Mouse (Mus musculus) thymus, adult 2 months (tissue): ENCODE measurements around the gene Serpinh1. TPM values are rescaled to one million over a fixed set of nuclear protein-coding genes. Genes with fewer than 3 reads are reported as not detected.

Source experiments
- DNase-seq: peaks from one replicate; pipeline ENCODE4 v3.0.0; 2021
- H3K27ac ChIP-seq: fragments of 200-500 bp; 2 replicates; pipeline ENCODE4 v1.5.1; 2012; ENCODE audit warnings: low read length, control low read depth; ENCODE audit not compliant: control insufficient read depth, insufficient read depth
- H3K27me3 ChIP-seq: fragments of 200-500 bp; 2 replicates; pipeline ENCODE4 v1.6.1; 2012; ENCODE audit warnings: mild to moderate bottlenecking, low read length, moderate library complexity, mixed read lengths; ENCODE audit not compliant: control insufficient read depth, insufficient read depth
- H3K36me3 ChIP-seq: fragments of 200-500 bp; 2 replicates; pipeline ENCODE4 v1.6.1; 2012; ENCODE audit warnings: mild to moderate bottlenecking, low read length, moderate library complexity; ENCODE audit not compliant: control insufficient read depth, insufficient read depth
- H3K4me1 ChIP-seq: fragments of 200-500 bp; replicated peaks from 2 replicates; pipeline ENCODE4 v1.6.1; 2012; ENCODE audit warnings: low read length; ENCODE audit not compliant: control insufficient read depth, insufficient read depth
- H3K4me3 ChIP-seq: fragments of 200-500 bp; 2 replicates; pipeline ENCODE4 v1.5.1; 2012; ENCODE audit warnings: mild to moderate bottlenecking, low read length, control low read depth, moderate library complexity; ENCODE audit not compliant: control insufficient read depth, insufficient read depth
- CTCF ChIP-seq: fragments of 200-500 bp; IDR thresholded peaks from 2 replicates; pipeline ENCODE4 v1.5.1; 2012; ENCODE audit warnings: mild to moderate bottlenecking, control low read depth, low read length, moderate library complexity, borderline replicate concordance; ENCODE audit not compliant: control insufficient read depth, poor library complexity, insufficient read depth; ENCODE audit errors: extremely low read depth
- POLR2A ChIP-seq: fragments of 200-500 bp; IDR thresholded peaks from 2 replicates; pipeline ENCODE4 v1.6.1; 2012; ENCODE audit warnings: mild to moderate bottlenecking, low read length, control low read depth, moderate library complexity; ENCODE audit not compliant: control insufficient read depth, poor library complexity, insufficient read depth; ENCODE audit errors: extremely low read depth
- WGBS: fragments of 180-500 bp; shearing (Covaris S2); methylation state at CpG from one replicate; pipeline ENCODE4 v1.1.7; 2018; 5-methylcytosine and 5-hydroxymethylcytosine counted together
- polyA plus RNA-seq: library from polyadenylated mRNA; depleted of rRNA; stranded (reverse); fragments of >200 nt; gene quantifications from 2 replicates; pipeline ENCODE4 v1.2.3, GENCODE M21; 2012

Gene Serpinh1
- polyA plus RNA-seq, 1 experiment, result 66.1 TPM

DNA sequence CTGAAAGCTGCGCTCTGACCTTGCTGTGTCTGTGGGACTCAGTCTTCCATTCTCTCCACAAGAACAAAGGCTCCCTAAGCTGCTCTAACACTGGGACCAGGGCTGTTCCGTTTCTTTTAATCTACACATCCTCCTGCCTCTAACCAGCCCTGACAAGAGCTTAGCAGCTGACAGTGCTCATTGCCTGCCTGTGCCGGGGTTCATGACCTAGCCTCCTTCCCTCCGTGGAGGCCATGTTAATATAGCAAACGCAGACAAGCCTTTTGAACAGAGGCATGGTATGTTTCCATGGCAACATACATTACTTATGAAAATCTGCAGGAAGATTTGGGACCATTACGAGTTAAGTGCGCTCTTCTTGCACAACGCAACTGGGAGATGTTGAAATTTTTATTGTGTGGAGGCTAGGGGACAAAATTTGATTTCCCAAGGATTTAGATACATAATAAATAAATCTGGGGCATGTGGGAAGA lies 40.3 kb downstream of the Serpinh1 start:
- H3K27ac ChIP-seq, result no peak overlapping the region
- no peak for DNase-seq
- H3K4me1 ChIP-seq, result peaks cover 5% of the 10 kb centered on the region
- WGBS, result 78% methylated on average over 8 of the region's 8 CpGs
- H3K4me3 ChIP-seq, result no peak overlapping the region
- H3K36me3 ChIP-seq, result no peaks in the 10 kb centered on the region
- no peaks in the 10 kb centered on the region for H3K27me3 ChIP-seq
- TF ChIP-seq POLR2A (no peak), CTCF (no peak)

DNA sequence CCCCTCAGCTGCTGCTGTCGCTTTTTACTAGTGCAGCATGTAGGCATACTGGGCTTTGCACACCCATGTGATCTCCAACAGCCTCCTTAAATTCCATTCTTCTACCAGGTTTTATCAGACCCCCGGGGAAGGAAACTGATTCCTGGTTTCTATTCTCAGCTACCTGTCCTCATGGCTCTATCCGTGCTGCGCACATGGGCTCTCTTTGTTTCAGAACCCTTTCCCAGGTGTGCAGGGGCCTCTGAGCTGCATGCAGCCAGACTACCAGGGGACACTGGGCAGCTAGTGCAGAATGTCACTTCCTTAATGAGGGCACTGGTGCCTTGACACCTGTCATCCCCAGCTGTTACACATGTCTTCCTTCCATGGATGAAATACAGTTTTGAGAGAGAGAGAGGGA lies 41.0 kb downstream of the Serpinh1 start:
- no peak for DNase-seq
- Histone ChIP-seq H3K27ac (no peak overlapping the region), H3K36me3 (no peaks in the 10 kb centered on the region), H3K4me1 (peaks cover 3% of the 10 kb centered on the region), H3K27me3 (no peaks in the 10 kb centered on the region), H3K4me3 (no peak overlapping the region)
- no peak for TF ChIP-seq CTCF
- no peak for TF ChIP-seq POLR2A
- WGBS, result 52% methylated on average over 4 of the region's 4 CpGs

DNA sequence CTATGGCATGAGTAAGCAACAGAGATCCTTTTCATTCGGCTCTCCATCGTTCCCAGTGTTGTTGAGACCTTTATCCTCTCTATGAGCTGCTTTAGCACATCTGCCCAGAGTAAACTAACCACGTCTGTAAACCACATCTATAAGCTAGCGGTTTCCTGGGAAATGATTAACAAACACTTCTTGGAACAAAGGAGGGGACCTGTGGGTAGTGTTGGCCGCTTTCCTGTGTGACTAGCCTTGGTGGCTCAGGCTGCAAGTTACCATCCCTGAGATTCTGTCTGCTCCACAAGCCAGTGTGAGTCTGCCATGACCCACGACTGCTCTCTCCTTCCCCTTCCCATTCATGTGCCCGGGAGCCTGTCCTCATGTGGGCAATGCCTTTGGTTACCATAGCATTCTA lies 41.6 kb downstream of the Serpinh1 start:
- DNase-seq, result no peak
- Histone ChIP-seq H3K36me3 (no peaks in the 10 kb centered on the region), H3K27ac (no peak overlapping the region), H3K4me1 (peaks cover 3% of the 10 kb centered on the region), H3K4me3 (no peak overlapping the region), H3K27me3 (no peaks in the 10 kb centered on the region)
- WGBS, result 8% methylated on average over 7 of the region's 7 CpGs
- TF ChIP-seq POLR2A (no peak), CTCF (no peak)

DNA sequence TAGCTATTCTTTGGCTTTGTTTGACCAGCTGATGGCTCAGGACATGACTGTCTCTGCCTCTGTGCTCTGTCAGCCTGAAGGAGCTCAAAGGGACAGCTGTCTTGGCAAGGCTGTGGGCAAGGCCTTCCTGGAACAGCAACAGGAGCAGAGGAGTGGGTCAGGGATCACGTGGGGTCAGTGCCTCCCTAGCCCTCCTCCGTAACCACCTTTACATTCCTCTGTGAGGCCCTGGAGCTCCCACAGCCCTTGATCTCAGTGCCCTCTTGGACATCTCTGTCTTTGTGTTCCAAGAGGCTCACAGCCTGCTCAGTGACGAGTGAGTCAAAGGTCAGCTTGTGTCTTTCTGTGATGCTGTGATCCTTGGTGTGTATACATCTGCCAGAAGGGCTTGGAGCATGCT lies 46.4 kb downstream of the Serpinh1 start:
- peaks cover 2% of the 10 kb centered on the region for H3K4me1 ChIP-seq
- WGBS, result 83% methylated on average over 3 of the region's 3 CpGs
- no peak for TF ChIP-seq CTCF
- TF ChIP-seq POLR2A, result no peak
- no peak overlapping the region for H3K27ac ChIP-seq
- no peak overlapping the region for H3K4me3 ChIP-seq
- H3K36me3 ChIP-seq, result no peaks in the 10 kb centered on the region
- DNase-seq, result no peak
- H3K27me3 ChIP-seq, result no peaks in the 10 kb centered on the region

DNA sequence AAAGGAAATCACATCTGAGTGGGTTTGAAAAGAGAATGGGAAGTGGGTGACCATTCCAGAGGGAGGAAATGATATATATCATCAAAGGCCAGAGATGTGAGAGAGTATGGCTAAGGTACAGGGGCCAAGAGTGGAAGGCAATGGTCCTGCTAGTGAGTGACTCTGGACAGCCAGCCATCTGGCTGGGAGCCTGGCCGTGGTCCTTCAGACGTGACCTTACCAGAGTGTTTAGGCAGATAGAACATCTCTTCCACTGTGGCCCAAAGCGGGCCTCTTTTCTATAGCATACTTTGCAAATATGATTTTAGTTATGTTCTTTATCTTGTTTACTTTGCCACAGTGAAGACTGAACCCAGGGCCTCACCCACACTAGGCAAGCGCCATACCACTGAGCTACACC lies 47.4 kb downstream of the Serpinh1 start:
- H3K27me3 ChIP-seq, result no peaks in the 10 kb centered on the region
- no peak overlapping the region for H3K27ac ChIP-seq
- DNase-seq, result no peak
- no peak overlapping the region for H3K4me3 ChIP-seq
- H3K36me3 ChIP-seq, result no peaks in the 10 kb centered on the region
- TF ChIP-seq CTCF (no peak), POLR2A (no peak)
- no peaks in the 10 kb centered on the region for H3K4me1 ChIP-seq
- 96% methylated on average over 4 of the region's 4 CpGs for WGBS

DNA sequence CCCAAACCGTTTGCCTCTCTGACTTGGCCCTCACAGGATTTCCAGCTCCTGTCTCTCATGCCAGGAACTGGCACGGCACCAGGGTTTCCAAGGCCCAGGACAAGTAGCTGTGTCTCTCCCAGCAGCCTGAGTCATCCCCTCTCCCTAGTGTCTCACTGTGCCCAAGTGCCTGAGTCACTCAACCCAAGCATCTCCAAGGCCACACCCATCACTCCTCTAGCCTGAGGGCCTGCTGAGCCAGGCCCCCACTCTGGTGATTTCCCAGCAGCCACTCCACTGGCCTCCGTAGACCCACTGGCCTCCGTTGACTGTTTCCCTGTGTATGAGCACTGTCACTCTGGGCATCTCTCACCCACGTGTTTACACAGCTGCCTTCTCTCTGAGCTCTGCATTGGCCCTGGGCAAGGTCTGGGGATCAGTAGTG lies 48.1 kb downstream of the Serpinh1 start:
- 92% methylated on average over 5 of the region's 5 CpGs for WGBS
- no peaks in the 10 kb centered on the region for H3K36me3 ChIP-seq

DNA sequence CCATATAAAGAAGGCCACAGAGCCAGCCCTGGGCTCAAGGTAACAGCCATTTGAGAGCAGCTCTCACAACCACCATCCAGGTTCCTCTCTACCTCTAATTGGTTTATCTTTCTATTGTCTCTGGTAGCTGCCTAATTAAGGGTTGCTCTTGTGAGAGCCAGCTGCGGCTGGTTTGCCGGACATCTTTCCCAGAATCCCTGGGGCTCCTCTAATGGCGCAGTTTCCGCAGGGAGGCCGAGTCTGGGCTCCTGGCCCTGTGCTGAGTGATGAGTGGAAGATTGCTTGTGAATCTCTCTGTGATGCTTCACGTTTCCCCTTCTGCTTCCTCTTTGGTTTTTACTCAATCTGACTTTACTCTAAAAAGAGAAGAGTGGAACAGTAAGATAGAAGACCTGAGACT lies 49.0 kb downstream of the Serpinh1 start:
- no peaks in the 10 kb centered on the region for H3K27me3 ChIP-seq
- H3K27ac ChIP-seq, result no peak overlapping the region
- TF ChIP-seq POLR2A, result no peak
- TF ChIP-seq CTCF, result no peak
- no peaks in the 10 kb centered on the region for H3K4me1 ChIP-seq
- no peak overlapping the region for H3K4me3 ChIP-seq
- H3K36me3 ChIP-seq, result no peaks in the 10 kb centered on the region
- 77% methylated on average over 6 of the region's 6 CpGs for WGBS
- DNase-seq, result no peak

More for the DNA sequence above, 48.1 kb downstream of the Serpinh1 start:
- Histone ChIP-seq H3K4me3 (no peak overlapping the region), H3K4me1 (no peaks in the 10 kb centered on the region), H3K27me3 (no peaks in the 10 kb centered on the region), H3K27ac (no peak overlapping the region)
- TF ChIP-seq CTCF, result no peak
- TF ChIP-seq POLR2A, result no peak
- DNase-seq, result no peak
